Mouse (Mus musculus) limb, embryonic 14.5 days (tissue): ENCODE measurements around the gene Rhoh. TPM values are rescaled to one million over a fixed set of nuclear protein-coding genes. Genes with fewer than 3 reads are reported as not detected.

Experiments
- ATAC-seq: fragments of 200-750 bp; cut with Nextera tagmentation; 2 replicates; pipeline ENCODE4 v1.8.0; 2017; ENCODE audit warnings: low read depth, moderate number of reproducible peaks, moderate TSS enrichment; ENCODE audit not compliant: low FRiP score
- DNase-seq: peaks from one replicate; pipeline ENCODE4 v3.0.0-alpha.2; 2015; ENCODE audit warnings: low spot score
- H3K27ac ChIP-seq: fragments of 300-500 bp; sonication (generic); replicated peaks from 2 replicates; pipeline ENCODE4 v1.5.1; 2014; ENCODE audit warnings: low read depth, mild to moderate bottlenecking, low read length, moderate library complexity, mixed read lengths
- H3K27me3 ChIP-seq: fragments of 300-500 bp; sonication (generic); 2 replicates; pipeline ENCODE4 v1.6.1; 2014; ENCODE audit warnings: low read length, mixed read lengths; ENCODE audit not compliant: control insufficient read depth, insufficient read depth
- H3K36me3 ChIP-seq: fragments of 300-500 bp; sonication (generic); 2 replicates; pipeline ENCODE4 v1.6.1; 2014; ENCODE audit warnings: mild to moderate bottlenecking, low read length, moderate library complexity, mixed read lengths; ENCODE audit not compliant: control insufficient read depth, insufficient read depth
- H3K4me1 ChIP-seq: fragments of 300-500 bp; sonication (generic); 2 replicates; pipeline ENCODE4 v1.6.1; 2014; ENCODE audit warnings: antibody characterized with exemption, low read length, mixed read lengths; ENCODE audit not compliant: control insufficient read depth, insufficient read depth
- H3K4me2 ChIP-seq: fragments of 300-500 bp; sonication (generic); replicated peaks from 2 replicates; pipeline ENCODE4 v1.6.1; 2014; ENCODE audit warnings: low read depth, mild to moderate bottlenecking, low read length, moderate library complexity; ENCODE audit not compliant: severe bottlenecking
- H3K4me3 ChIP-seq: fragments of 300-500 bp; sonication (generic); replicated peaks from 2 replicates; pipeline ENCODE4 v1.5.1; 2014; ENCODE audit warnings: low read length
- H3K9ac ChIP-seq: fragments of 300-500 bp; sonication (generic); 2 replicates; pipeline ENCODE4 v1.6.1; 2014; ENCODE audit warnings: mild to moderate bottlenecking, low read depth, low read length, moderate library complexity; ENCODE audit not compliant: severe bottlenecking
- H3K9me3 ChIP-seq: fragments of 300-500 bp; sonication (generic); 2 replicates; pipeline ENCODE4 v1.6.1; 2016; ENCODE audit warnings: low read length; ENCODE audit not compliant: control insufficient read depth
- POLR2A ChIP-seq: fragments of 200-500 bp; IDR thresholded peaks from 2 replicates; pipeline ENCODE4 v1.8.0; 2012; ENCODE audit warnings: inconsistent platforms, mild to moderate bottlenecking, moderate library complexity, borderline replicate concordance; ENCODE audit not compliant: insufficient read depth, insufficient read length; ENCODE audit errors: extremely low read depth
- WGBS: fragments of 180-500 bp; shearing (Covaris S2); extraction: QIAGEN DNeasy Blood & Tissue Kit; methylation state at CpG from one replicate; pipeline ENCODE4 v1.1.7; 2014; 5-methylcytosine and 5-hydroxymethylcytosine counted together
- polyA plus RNA-seq, 2 experiments: library from polyadenylated mRNA; depleted of rRNA in 1 of 2; stranded (reverse) in 1 of 2; unstranded in 1 of 2; fragments of >200 nt; fragmentation: Nextera tagmentation in 1 of 2; extraction: Ambion mirVana in 1 of 2; gene quantifications; 2 replicates each; pipeline versions ENCODE4 v1.2.1 to v1.2.3; 2012 to 2014

Rhoh gene
- polyA plus RNA-seq, 2 experiments, result 1.4 to 2.0 TPM

DNA sequence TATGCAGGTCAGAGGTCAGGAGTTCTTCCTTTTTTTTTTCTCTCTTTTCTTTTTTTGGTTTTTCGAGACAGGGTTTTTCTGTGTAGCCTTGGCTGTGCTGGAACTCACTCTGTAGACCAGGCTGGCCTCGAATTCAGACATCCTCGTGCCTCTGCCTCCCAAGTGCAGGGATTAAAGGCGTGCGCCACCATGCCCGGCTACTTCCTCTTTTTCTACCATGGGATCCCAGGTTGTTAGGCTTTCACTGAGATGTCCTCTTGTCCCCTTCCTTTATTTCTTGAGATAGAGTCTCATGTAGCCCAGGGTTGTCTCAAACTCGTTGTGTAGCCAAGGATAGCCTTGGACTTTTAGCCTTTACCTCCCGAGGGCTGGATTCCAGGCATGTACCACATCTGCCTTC, 14.5 kb upstream of the Rhoh start:
- H3K36me3 ChIP-seq, result no peaks in the 10 kb centered on the region
- H3K27me3 ChIP-seq, result no peaks in the 10 kb centered on the region
- no peaks in the 10 kb centered on the region for H3K9me3 ChIP-seq
- H3K4me3 ChIP-seq, result no peak overlapping the region
- 85% methylated on average over 8 of the region's 8 CpGs for WGBS
- H3K9ac ChIP-seq, result no peak overlapping the region
- TF ChIP-seq POLR2A, result no peak
- DNase-seq (no peak), ATAC-seq (no peak)
- no peak overlapping the region for H3K27ac ChIP-seq
- H3K4me2 ChIP-seq, result no peak overlapping the region
- H3K4me1 ChIP-seq, result 0 out of 2 replicates have a peak, but pooled peaks cover 3% of the 10 kb centered on the region

DNA sequence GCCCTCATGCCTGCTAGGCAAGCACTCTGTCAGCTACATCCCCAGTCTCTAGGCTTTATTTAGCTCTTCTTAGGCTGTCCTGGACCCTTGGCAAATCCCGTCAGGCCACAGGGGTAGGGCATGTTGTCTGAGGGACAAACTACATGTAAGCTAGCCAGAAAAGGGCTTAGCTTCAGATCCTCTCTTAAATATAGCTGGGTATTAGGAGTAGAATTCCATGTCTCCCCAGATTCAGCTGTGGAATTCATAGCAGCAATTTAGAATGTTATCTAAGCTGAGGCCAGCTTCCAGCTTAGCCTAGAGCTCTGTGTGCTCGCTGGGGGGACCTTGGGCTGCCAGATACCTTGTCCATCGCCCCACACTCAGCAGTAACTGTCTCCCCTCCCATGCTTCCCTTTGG, 14.1 kb upstream of the Rhoh start:
- H3K36me3 ChIP-seq, result no peaks in the 10 kb centered on the region
- no peaks in the 10 kb centered on the region for H3K27me3 ChIP-seq
- H3K4me2 ChIP-seq, result no peak overlapping the region
- H3K4me3 ChIP-seq, result no peak overlapping the region
- DNase-seq (peak; percentile 44), ATAC-seq (peak; percentile 41; the same call in 1 of the 2 replicates)
- H3K27ac ChIP-seq, result no peak overlapping the region
- WGBS, result 68% methylated on average over 3 of the region's 3 CpGs
- no peaks in the 10 kb centered on the region for H3K9me3 ChIP-seq
- H3K9ac ChIP-seq, result no peak overlapping the region
- H3K4me1 ChIP-seq, result 0 out of 2 replicates have a peak, but pooled peaks cover 3% of the 10 kb centered on the region
- no peak for TF ChIP-seq POLR2A

GRCm38 (mm10) chr5:65847656-65848055, 13.4 kb upstream of the Rhoh start:
- Histone ChIP-seq H3K4me3 (no peak overlapping the region), H3K9me3 (no peaks in the 10 kb centered on the region), H3K4me2 (no peak overlapping the region), H3K4me1 (0 out of 2 replicates have a peak, but pooled peaks cover 3% of the 10 kb centered on the region), H3K9ac (no peak overlapping the region), H3K36me3 (no peaks in the 10 kb centered on the region), H3K27me3 (no peaks in the 10 kb centered on the region), H3K27ac (no peak overlapping the region)
- no peak for ATAC-seq
- no peak for DNase-seq
- 87% methylated on average over 7 of the region's 7 CpGs for WGBS
- TF ChIP-seq POLR2A, result no peak

DNA sequence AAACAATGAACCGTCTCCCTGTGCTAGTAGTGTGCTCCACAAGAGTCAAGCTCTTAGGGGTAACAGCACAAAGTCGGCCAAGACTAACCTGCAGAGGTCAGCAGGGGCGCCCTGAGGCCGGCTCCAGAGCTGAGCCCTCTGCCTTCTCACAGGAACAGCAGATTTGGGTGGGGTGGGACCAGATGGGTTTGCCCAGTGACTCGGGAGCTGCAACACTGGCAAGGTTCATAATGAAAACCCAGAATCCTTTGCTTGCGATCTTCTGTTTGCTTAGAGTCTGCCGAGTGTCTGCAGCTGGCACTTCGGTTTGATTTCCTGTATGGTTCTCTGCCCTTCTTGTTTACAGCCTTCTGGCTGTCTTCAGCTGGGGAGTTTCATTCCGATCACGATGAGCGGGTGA, 10.2 kb upstream of the Rhoh start:
- no peak for DNase-seq
- no peak for ATAC-seq
- no peak overlapping the region for H3K27ac ChIP-seq
- no peak for TF ChIP-seq POLR2A
- no peaks in the 10 kb centered on the region for H3K27me3 ChIP-seq
- 0 out of 2 replicates have a peak, but pooled peaks cover 3% of the 10 kb centered on the region for H3K4me1 ChIP-seq
- H3K36me3 ChIP-seq, result no peaks in the 10 kb centered on the region
- H3K4me3 ChIP-seq, result no peak overlapping the region
- WGBS, result 66% methylated on average over 11 of the region's 11 CpGs
- H3K4me2 ChIP-seq, result no peak overlapping the region
- no peak overlapping the region for H3K9ac ChIP-seq
- H3K9me3 ChIP-seq, result no peaks in the 10 kb centered on the region

DNA sequence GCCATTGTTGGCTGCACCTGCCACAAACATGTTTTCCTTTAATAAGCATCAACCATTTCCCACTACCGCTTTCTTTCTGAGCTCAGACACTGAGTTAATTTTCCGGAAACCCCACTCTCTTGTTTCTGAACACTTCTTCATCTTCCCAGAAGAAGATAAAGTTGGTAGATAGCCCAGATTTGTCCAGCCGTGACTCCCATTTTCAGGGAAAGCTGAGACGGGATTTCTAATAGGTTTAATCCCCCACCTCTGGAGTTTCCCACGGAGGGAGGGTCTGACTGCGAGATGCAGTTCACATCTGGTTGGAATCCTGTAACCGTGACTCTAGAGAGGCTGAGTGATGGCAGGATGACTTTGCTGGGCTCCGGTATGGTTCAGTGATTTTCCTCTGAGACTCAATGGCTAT, 6.2 kb upstream of the Rhoh start:
- 42% methylated on average over 8 of the region's 8 CpGs for WGBS
- DNase-seq (peak; percentile 41), ATAC-seq (peak; percentile 24; the same call in 1 of the 2 replicates)
- Histone ChIP-seq H3K4me1 (no peaks in the 10 kb centered on the region), H3K9me3 (no peaks in the 10 kb centered on the region), H3K4me2 (no peak overlapping the region), H3K4me3 (no peak overlapping the region), H3K9ac (no peak overlapping the region), H3K27me3 (no peaks in the 10 kb centered on the region), H3K27ac (no peak overlapping the region), H3K36me3 (no peaks in the 10 kb centered on the region)
- TF ChIP-seq POLR2A, result no peak

DNA sequence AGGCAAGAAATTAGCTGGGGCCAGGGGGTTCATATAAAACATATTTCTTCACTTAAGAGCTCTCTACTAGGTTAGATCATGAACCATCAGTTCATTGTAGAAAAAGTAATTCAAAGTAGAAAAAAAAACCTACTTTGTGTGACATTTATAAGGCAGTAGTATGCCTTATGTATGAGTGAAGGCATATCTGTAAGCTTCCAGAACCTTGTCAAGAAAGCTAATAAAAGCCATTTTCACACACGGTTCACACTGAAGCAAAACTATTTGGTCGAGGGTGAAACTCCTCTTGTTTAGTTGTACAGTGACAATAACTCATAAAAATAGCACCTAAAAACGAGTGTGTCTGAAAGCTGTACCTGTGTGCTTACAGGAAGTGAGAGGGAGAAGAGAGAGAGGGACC, 5.4 kb upstream of the Rhoh start:
- 47% methylated on average over 3 of the region's 3 CpGs for WGBS
- no peaks in the 10 kb centered on the region for H3K4me1 ChIP-seq
- DNase-seq (no peak), ATAC-seq (no peak)
- H3K36me3 ChIP-seq, result no peaks in the 10 kb centered on the region
- no peak for TF ChIP-seq POLR2A
- H3K27me3 ChIP-seq, result no peaks in the 10 kb centered on the region
- H3K9ac ChIP-seq, result no peak overlapping the region
- no peak overlapping the region for H3K27ac ChIP-seq
- no peaks in the 10 kb centered on the region for H3K9me3 ChIP-seq
- H3K4me3 ChIP-seq, result no peak overlapping the region
- H3K4me2 ChIP-seq, result no peak overlapping the region
